18 mouse cellular contexts compared by ENCODE assay signal in genomic region chr5:114552507-114553208, GRCm38 (mm10). TPM values are rescaled to one million over a fixed set of nuclear protein-coding genes. Genes with fewer than 3 reads are reported as not detected.
DNase-seq lines count a peak whose midpoint lies in the region; ATAC-seq lines count a peak whose summit lies in the region.
"Had no signal": no experiment of that assay in that cellular context is flagged by ENCODE, and none has a peak within 500 bp of the region (broad histone marks: within the 10 kb centered on the region; RNA-seq: fewer than 3 reads in every experiment).

No protein-coding gene starts in this region.

- no peak for ATAC-seq in forebrain, embryonic 11.5 days (replicated peaks; ENCODE audit: low FRiP score)
- no peak for ATAC-seq in midbrain, embryonic 16.5 days
- no peak for ATAC-seq in midbrain, embryonic 11.5 days (ENCODE audit: low FRiP score)
- ATAC-seq: forebrain, embryonic 16.5 days had no signal

- no peaks in the 10 kb centered on the region; the same call in 1 of the 2 replicates for H3K36me3 ChIP-seq in forebrain, embryonic 10.5 days (replicated peaks)
- no peaks in the 10 kb centered on the region for H3K36me3 ChIP-seq in forebrain, embryonic 11.5 days (ENCODE audit: control insufficient read depth, insufficient read depth, low read length)
- no peaks in the 10 kb centered on the region for H3K36me3 ChIP-seq in midbrain, embryonic 16.5 days (ENCODE audit: control insufficient read depth, insufficient read depth, low read length)
- no peaks in the 10 kb centered on the region for H3K36me3 ChIP-seq in midbrain, embryonic 11.5 days (ENCODE audit: control insufficient read depth, insufficient read depth, low read length)
- no peaks in the 10 kb centered on the region for H3K36me3 ChIP-seq in limb, embryonic 10.5 days
- H3K36me3 ChIP-seq: heart, embryonic 13.5 days; limb, embryonic 13.5 days had no signal

- DNase-seq in forebrain, embryonic 10.5 days (ENCODE audit: extremely low spot score, low spot score) = no peak
- no peak for DNase-seq in forebrain, embryonic 11.5 days (ENCODE audit: low spot score)
- peak; percentile 79 for DNase-seq in layer of hippocampus, adult 9-11 months
- no peak for DNase-seq in layer of hippocampus, postnatal 25 days (ENCODE audit: extremely low spot score in 1 of 2, low spot score in 1 of 2)
- no peak for DNase-seq in midbrain, embryonic 11.5 days (ENCODE audit: low spot score, missing footprints)
- DNase-seq in limb, embryonic 10.5 days (ENCODE audit: low spot score) = no peak
- no peak for DNase-seq in embryo, embryonic 11 days
- DNase-seq: heart, postnatal 36 days; kidney, adult 11 months; kidney, postnatal 14 days; lung, embryonic 14.5 days; right cerebral cortex, adult 18-20 months; thymus, postnatal 36 days had no signal

- peak overlapping the region; percentile 48; the same call in 1 of the 2 replicates for H3K27ac ChIP-seq in forebrain, embryonic 10.5 days
- H3K27ac ChIP-seq in forebrain, embryonic 11.5 days (ENCODE audit: low read depth, low read length) = no peak overlapping the region
- no peak overlapping the region for H3K27ac ChIP-seq in midbrain, embryonic 16.5 days (ENCODE audit: low read length)
- no peak overlapping the region for H3K27ac ChIP-seq in midbrain, embryonic 11.5 days (ENCODE audit: low read depth, low read length)
- H3K27ac ChIP-seq in limb, embryonic 10.5 days = peak overlapping the region; percentile 75
- H3K27ac ChIP-seq: heart, embryonic 13.5 days; limb, embryonic 13.5 days had no signal

- 77% methylated on average over 13 of the region's 13 CpGs for WGBS in forebrain, embryonic 10.5 days
- WGBS in forebrain, embryonic 11.5 days = 79% methylated on average over 13 of the region's 13 CpGs
- WGBS in midbrain, embryonic 16.5 days = 67% methylated on average over 13 of the region's 13 CpGs
- 80% methylated on average over 13 of the region's 13 CpGs for WGBS in midbrain, embryonic 11.5 days
- 68% methylated on average over 13 of the region's 13 CpGs for WGBS in limb, embryonic 10.5 days

- peaks cover 46% of the 10 kb centered on the region for H3K4me1 ChIP-seq in forebrain, embryonic 10.5 days
- H3K4me1 ChIP-seq in forebrain, embryonic 11.5 days (replicated peaks; ENCODE audit: control insufficient read depth, insufficient read depth, low read length) = peaks cover 8% of the 10 kb centered on the region; the same call in 1 of the 2 replicates
- peaks cover 11% of the 10 kb centered on the region for H3K4me1 ChIP-seq in midbrain, embryonic 16.5 days (ENCODE audit: control insufficient read depth, insufficient read depth, low read length)
- peaks cover 13% of the 10 kb centered on the region for H3K4me1 ChIP-seq in midbrain, embryonic 11.5 days (ENCODE audit: control insufficient read depth, insufficient read depth, low read length)
- H3K4me1 ChIP-seq in limb, embryonic 10.5 days = peaks cover 55% of the 10 kb centered on the region

- H3K27me3 ChIP-seq in forebrain, embryonic 10.5 days (ENCODE audit: poor library complexity, severe bottlenecking) = peaks cover 25% of the 10 kb centered on the region
- no peaks in the 10 kb centered on the region for H3K27me3 ChIP-seq in forebrain, embryonic 11.5 days (ENCODE audit: control insufficient read depth, insufficient read depth, low read length)
- no peaks in the 10 kb centered on the region for H3K27me3 ChIP-seq in midbrain, embryonic 16.5 days (ENCODE audit: control insufficient read depth, insufficient read depth, low read depth, low read length)
- H3K27me3 ChIP-seq in midbrain, embryonic 11.5 days (ENCODE audit: control insufficient read depth, insufficient read depth, low read length) = no peaks in the 10 kb centered on the region
- H3K27me3 ChIP-seq in limb, embryonic 10.5 days (ENCODE audit: low read depth, poor library complexity, severe bottlenecking) = no peaks in the 10 kb centered on the region
- H3K27me3 ChIP-seq: heart, embryonic 13.5 days had no signal

- H3K4me3 ChIP-seq in forebrain, embryonic 10.5 days = no peak overlapping the region
- no peak overlapping the region for H3K4me3 ChIP-seq in forebrain, embryonic 11.5 days (ENCODE audit: low read depth, low read length)
- H3K4me3 ChIP-seq in midbrain, embryonic 16.5 days (ENCODE audit: low read depth, low read length) = no peak overlapping the region
- H3K4me3 ChIP-seq in midbrain, embryonic 11.5 days (ENCODE audit: low read depth, low read length) = no peak overlapping the region
- no peak overlapping the region for H3K4me3 ChIP-seq in limb, embryonic 10.5 days
- H3K4me3 ChIP-seq: heart, embryonic 13.5 days; limb, embryonic 13.5 days had no signal

- H3K4me2 ChIP-seq in forebrain, embryonic 11.5 days (ENCODE audit: low read depth, low read length, severe bottlenecking) = no peak overlapping the region
- H3K4me2 ChIP-seq in midbrain, embryonic 16.5 days (ENCODE audit: low read length) = no peak overlapping the region
- H3K4me2 ChIP-seq in midbrain, embryonic 11.5 days = no peak overlapping the region
- H3K4me2 ChIP-seq: heart, embryonic 13.5 days; limb, embryonic 13.5 days; lung, embryonic 14.5 days had no signal

- no peak overlapping the region for H3K9ac ChIP-seq in forebrain, embryonic 11.5 days (ENCODE audit: low read length)
- H3K9ac ChIP-seq in midbrain, embryonic 16.5 days (ENCODE audit: low read depth, low read length) = peak overlapping the region; percentile 6; the same call in 1 of the 2 replicates
- H3K9ac ChIP-seq in midbrain, embryonic 11.5 days (ENCODE audit: low read length) = no peak overlapping the region
- H3K9ac ChIP-seq: heart, embryonic 13.5 days; limb, embryonic 13.5 days; lung, embryonic 14.5 days had no signal

- peaks cover 10% of the 10 kb centered on the region for H3K9me3 ChIP-seq in forebrain, embryonic 10.5 days
- H3K9me3 ChIP-seq in forebrain, embryonic 11.5 days (ENCODE audit: control insufficient read depth, low read length) = peaks cover 7% of the 10 kb centered on the region
- no peaks in the 10 kb centered on the region for H3K9me3 ChIP-seq in midbrain, embryonic 16.5 days (replicated peaks; ENCODE audit: control insufficient read depth, low read length, poor library complexity, severe bottlenecking)
- H3K9me3 ChIP-seq in midbrain, embryonic 11.5 days (ENCODE audit: control insufficient read depth, low read length) = peaks cover 3% of the 10 kb centered on the region; the same call in 1 of the 2 replicates
- 0 out of 2 replicates have a peak, but pooled peaks cover 2% of the 10 kb centered on the region for H3K9me3 ChIP-seq in limb, embryonic 10.5 days (replicated peaks)

RNA-seq across cellular contexts. Expression of gene Fam222a, which starts 15.2 kb away (rescaled TPM):
- 3.9 and 4.1 TPM in 2 replicates for polyA plus RNA-seq in forebrain, embryonic 10.5 days (2016; fragmentation: Nextera tagmentation; extraction: Ambion mirVana)
- 8.7 and 9.4 TPM in 2 replicates for polyA plus RNA-seq in forebrain, embryonic 11.5 days (2014; fragmentation: Nextera tagmentation; extraction: Ambion mirVana)
- total RNA-seq in layer of hippocampus, postnatal 25 days (2021) = 1 to 10 TPM; 5.1 to 6.6 TPM
- polyA plus RNA-seq in midbrain, embryonic 16.5 days (2015; fragmentation: Nextera tagmentation; extraction: Ambion mirVana) = 5.3 and 6.0 TPM in 2 replicates
- 5.8 and 6.7 TPM in 2 replicates for polyA plus RNA-seq in midbrain, embryonic 11.5 days (2014; fragmentation: Nextera tagmentation; extraction: Ambion mirVana)
- 1.4 and 1.9 TPM in 2 replicates for polyA plus RNA-seq in limb, embryonic 10.5 days (2016; fragmentation: Nextera tagmentation; extraction: Ambion mirVana)
- total RNA-seq: monocyte, adult 5-6 weeks had no signal

Comparison
In these comparisons a context has a peak if more than half of its experiments do, and no peak if none do; other contexts are left out.
1. H3K27ac ChIP-seq: peak in forebrain, embryonic 10.5 days (single experiment) and limb, embryonic 10.5 days (single experiment); none in forebrain, embryonic 11.5 days (single experiment), midbrain, embryonic 16.5 days (single experiment) and midbrain, embryonic 11.5 days (single experiment).